In the genomic region with DNA sequence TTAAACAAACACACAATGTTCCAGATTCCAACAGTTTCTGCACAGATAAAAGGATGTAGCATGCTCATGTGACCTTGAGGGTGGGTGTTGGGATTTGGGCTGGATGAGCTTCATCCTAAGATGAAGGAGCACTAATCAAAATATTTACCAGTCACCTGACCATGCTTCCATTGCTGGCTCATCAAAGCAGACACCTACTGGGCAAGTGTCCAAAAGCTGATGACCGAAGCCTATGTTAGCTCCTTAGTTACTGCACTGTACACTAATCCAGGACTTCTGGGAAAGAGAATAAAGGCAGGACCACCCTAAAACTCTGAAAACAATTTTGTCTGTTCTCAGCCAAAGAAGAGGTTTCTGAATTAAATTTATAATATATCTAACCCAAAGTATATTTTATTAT, we compare ENCODE assay signal across 25 mouse cellular contexts.
A peak's percentile ranks its signal among the peaks of the same experiment; 100 is the strongest.
DNase-seq lines count a peak whose midpoint lies in the region; ATAC-seq and TF ChIP-seq lines count a peak whose summit lies in the region.
"Had no signal": no experiment of that assay in that cellular context is flagged by ENCODE, and none has a peak within 500 bp of the region (broad histone marks: within the 10 kb centered on the region; RNA-seq: fewer than 3 reads in every experiment).

No protein-coding gene starts in this region.

- intact Hi-C loops in left cerebral cortex, postnatal 4 days (cut with DNase I) = no loop called here

- no peak for DNase-seq in forebrain, embryonic 10.5 days (ENCODE audit: extremely low spot score, low spot score)
- DNase-seq in left cerebral cortex, postnatal 4 days = peak; percentile 9
- DNase-seq in left cerebral cortex, adult 8-10 months (ENCODE audit: low spot score in 2 of 2) = no peak
- DNase-seq in ovary, adult 18-20 months (ENCODE audit: low spot score) = peak; percentile 1
- no peak for DNase-seq in ovary, postnatal 14 days (ENCODE audit: low spot score)
- DNase-seq in lung, postnatal 0 days (ENCODE audit: low spot score) = no peak
- DNase-seq: adrenal gland, adult 8-10 months; adrenal gland, postnatal 25 days; cerebellum, adult 2 months; gastrocnemius, postnatal 10 days; gastrocnemius, postnatal 36 days; heart, adult 2 months; heart, postnatal 14 days; heart, postnatal 4 days had no signal

- no peak for TF ChIP-seq EP300 in lung, postnatal 0 days (IDR thresholded peaks at IDR 0.05)

- no peak for TF ChIP-seq CTCF in lung, postnatal 0 days (IDR thresholded peaks at IDR 0.05)

- no peak overlapping the region for H3K9ac ChIP-seq in forebrain, embryonic 12.5 days
- H3K9ac ChIP-seq in forebrain, embryonic 16.5 days (replicated peaks; ENCODE audit: low read depth, low read length) = no peak overlapping the region
- no peak overlapping the region for H3K9ac ChIP-seq in lung, postnatal 0 days (replicated peaks; ENCODE audit: low read depth)
- H3K9ac ChIP-seq: embryonic facial prominence, embryonic 12.5 days; embryonic facial prominence, embryonic 15.5 days; heart, embryonic 13.5 days; hindbrain, embryonic 14.5 days had no signal

- no peak overlapping the region for H3K27ac ChIP-seq in forebrain, embryonic 12.5 days
- H3K27ac ChIP-seq in forebrain, embryonic 10.5 days = no peak overlapping the region
- no peak overlapping the region for H3K27ac ChIP-seq in forebrain, embryonic 16.5 days (ENCODE audit: low read length)
- no peak overlapping the region for H3K27ac ChIP-seq in lung, postnatal 0 days (ENCODE audit: low read length)
- H3K27ac ChIP-seq: embryonic facial prominence, embryonic 12.5 days; embryonic facial prominence, embryonic 15.5 days; heart, adult 2 months; heart, embryonic 10.5 days; heart, embryonic 13.5 days; hindbrain, embryonic 14.5 days; hindbrain, postnatal 0 days had no signal

- H3K27me3 ChIP-seq in forebrain, embryonic 12.5 days = no peaks in the 10 kb centered on the region
- no peaks in the 10 kb centered on the region for H3K27me3 ChIP-seq in forebrain, embryonic 10.5 days (ENCODE audit: poor library complexity, severe bottlenecking)
- H3K27me3 ChIP-seq in forebrain, embryonic 16.5 days (replicated peaks; ENCODE audit: control insufficient read depth, insufficient read depth, low read length) = no peaks in the 10 kb centered on the region
- no peaks in the 10 kb centered on the region for H3K27me3 ChIP-seq in lung, postnatal 0 days (replicated peaks; ENCODE audit: insufficient read depth, low read length)
- H3K27me3 ChIP-seq: embryonic facial prominence, embryonic 12.5 days; embryonic facial prominence, embryonic 15.5 days; heart, embryonic 13.5 days had no signal

- no peak overlapping the region for H3K4me3 ChIP-seq in forebrain, embryonic 12.5 days (replicated peaks)
- H3K4me3 ChIP-seq in forebrain, embryonic 10.5 days = no peak overlapping the region
- H3K4me3 ChIP-seq in forebrain, embryonic 16.5 days (replicated peaks; ENCODE audit: low read length) = no peak overlapping the region
- H3K4me3 ChIP-seq in lung, postnatal 0 days (ENCODE audit: low read depth, low read length) = no peak overlapping the region
- H3K4me3 ChIP-seq: embryonic facial prominence, embryonic 12.5 days; embryonic facial prominence, embryonic 15.5 days; heart, adult 2 months; heart, embryonic 10.5 days; heart, embryonic 13.5 days had no signal

- no peaks in the 10 kb centered on the region for H3K36me3 ChIP-seq in forebrain, embryonic 12.5 days (replicated peaks)
- no peaks in the 10 kb centered on the region for H3K36me3 ChIP-seq in forebrain, embryonic 10.5 days (replicated peaks)
- H3K36me3 ChIP-seq in forebrain, embryonic 16.5 days (ENCODE audit: control insufficient read depth, insufficient read depth) = no peaks in the 10 kb centered on the region
- no peaks in the 10 kb centered on the region for H3K36me3 ChIP-seq in lung, postnatal 0 days (ENCODE audit: insufficient read depth, low read length)
- H3K36me3 ChIP-seq: embryonic facial prominence, embryonic 12.5 days; embryonic facial prominence, embryonic 15.5 days; heart, embryonic 10.5 days; heart, embryonic 13.5 days had no signal

- H3K4me1 ChIP-seq in forebrain, embryonic 12.5 days = no peaks in the 10 kb centered on the region
- no peaks in the 10 kb centered on the region for H3K4me1 ChIP-seq in forebrain, embryonic 10.5 days
- no peaks in the 10 kb centered on the region for H3K4me1 ChIP-seq in forebrain, embryonic 16.5 days (replicated peaks; ENCODE audit: control insufficient read depth, insufficient read depth, low read length)
- no peaks in the 10 kb centered on the region for H3K4me1 ChIP-seq in lung, postnatal 0 days (ENCODE audit: insufficient read depth, low read depth, low read length)
- H3K4me1 ChIP-seq: embryonic facial prominence, embryonic 12.5 days; embryonic facial prominence, embryonic 15.5 days; heart, embryonic 10.5 days; heart, embryonic 13.5 days had no signal

- ATAC-seq in forebrain, embryonic 12.5 days (ENCODE audit: low FRiP score) = peak; percentile 85; the same call in 1 of the 2 replicates
- ATAC-seq in forebrain, embryonic 16.5 days = peak; percentile 64
- no peak for ATAC-seq in lung, postnatal 0 days
- ATAC-seq: CD4-positive, CD25-positive, alpha-beta regulatory T cell, adult 4 months; hindbrain, postnatal 0 days; inflammation-experienced regulatory T-cells, adult 6 months; intestine, embryonic 16.5 days had no signal

- 58% methylated on average over 1 of the region's 1 CpGs for WGBS in forebrain, embryonic 12.5 days
- WGBS in forebrain, embryonic 10.5 days = 91% methylated on average over 1 of the region's 1 CpGs
- 16% methylated on average over 1 of the region's 1 CpGs for WGBS in forebrain, embryonic 16.5 days
- 64% methylated on average over 1 of the region's 1 CpGs for whole genome bisulfite sequencing in lung, postnatal 0 days

- no peaks in the 10 kb centered on the region for H3K9me3 ChIP-seq in forebrain, embryonic 12.5 days
- no peaks in the 10 kb centered on the region for H3K9me3 ChIP-seq in forebrain, embryonic 10.5 days
- no peaks in the 10 kb centered on the region for H3K9me3 ChIP-seq in forebrain, embryonic 16.5 days (ENCODE audit: control insufficient read depth, low read length)
- no peaks in the 10 kb centered on the region; the same call in 1 of the 2 replicates for H3K9me3 ChIP-seq in lung, postnatal 0 days (ENCODE audit: low read length)
- H3K9me3 ChIP-seq: embryonic facial prominence, embryonic 12.5 days; embryonic facial prominence, embryonic 15.5 days; heart, embryonic 10.5 days; heart, embryonic 13.5 days had no signal

- no peak overlapping the region for H3K4me2 ChIP-seq in forebrain, embryonic 12.5 days
- H3K4me2 ChIP-seq in forebrain, embryonic 16.5 days (ENCODE audit: low read length) = no peak overlapping the region
- no peak overlapping the region for H3K4me2 ChIP-seq in lung, postnatal 0 days (replicated peaks; ENCODE audit: low read depth, low read length)
- H3K4me2 ChIP-seq: embryonic facial prominence, embryonic 12.5 days; embryonic facial prominence, embryonic 15.5 days; heart, embryonic 13.5 days; hindbrain, embryonic 14.5 days had no signal

Comparison
In these comparisons a context has a peak if more than half of its experiments do, and no peak if none do; other contexts are left out.
1. DNase-seq: peak in left cerebral cortex, postnatal 4 days (single experiment) and ovary, adult 18-20 months (single experiment); none in forebrain, embryonic 10.5 days (single experiment), left cerebral cortex, adult 8-10 months (0 of 2), ovary, postnatal 14 days (single experiment) and lung, postnatal 0 days (single experiment).